Mouse (Mus musculus) liver, embryonic 11.5 days (tissue): Measurements from ENCODE around the gene Stat4. TPM values are rescaled to one million over a fixed set of nuclear protein-coding genes. Genes with fewer than 3 reads are reported as not detected.

Experiments used
- ATAC-seq: fragments of 200-750 bp; cut with Nextera tagmentation; replicated peaks from 2 replicates; pipeline ENCODE4 v1.8.0; 2017; ENCODE audit warnings: moderate number of reproducible peaks, mild to moderate bottlenecking, moderate TSS enrichment, moderate library complexity; ENCODE audit not compliant: low FRiP score
- DNase-seq: peaks from one replicate; pipeline ENCODE4 v3.0.0-alpha.2; 2017; ENCODE audit warnings: low spot score
- H3K27ac ChIP-seq: fragments of 300-500 bp; sonication (generic); 2 replicates; pipeline ENCODE4 v1.5.1; 2014; ENCODE audit warnings: mild to moderate bottlenecking, low read depth, low read length, control low read depth
- H3K27me3 ChIP-seq: fragments of 300-500 bp; sonication (generic); replicated peaks from 2 replicates; pipeline ENCODE4 v1.6.1; 2014; ENCODE audit warnings: low read length, mixed read lengths; ENCODE audit not compliant: control insufficient read depth, insufficient read depth
- H3K36me3 ChIP-seq: fragments of 300-500 bp; sonication (generic); 2 replicates; pipeline ENCODE4 v1.6.1; 2014; ENCODE audit warnings: mild to moderate bottlenecking, low read length, moderate library complexity, mixed read lengths; ENCODE audit not compliant: control insufficient read depth, insufficient read depth
- H3K4me1 ChIP-seq: fragments of 300-500 bp; sonication (generic); replicated peaks from 2 replicates; pipeline ENCODE4 v1.6.1; 2014; ENCODE audit warnings: low read length, mixed read lengths; ENCODE audit not compliant: control insufficient read depth, insufficient read depth
- H3K4me2 ChIP-seq: fragments of 300-500 bp; sonication (generic); 2 replicates; pipeline ENCODE4 v1.6.1; 2014; ENCODE audit warnings: mild to moderate bottlenecking, control low read depth, moderate library complexity
- H3K4me3 ChIP-seq: fragments of 300-500 bp; sonication (generic); 2 replicates; pipeline ENCODE4 v1.5.1; 2014; ENCODE audit warnings: low read depth, low read length, control low read depth
- H3K9ac ChIP-seq: fragments of 300-500 bp; sonication (generic); 2 replicates; pipeline ENCODE4 v1.6.1; 2014; ENCODE audit warnings: low read depth, low read length, control low read depth
- H3K9me3 ChIP-seq: fragments of 300-500 bp; sonication (generic); 2 replicates; pipeline ENCODE4 v1.6.1; 2016; ENCODE audit warnings: low read length, inconsistent platforms, mixed read lengths; ENCODE audit not compliant: control insufficient read depth
- WGBS: fragments of 180-500 bp; shearing (Covaris S2); extraction: QIAGEN DNeasy Blood & Tissue Kit; methylation state at CpG from one replicate; pipeline ENCODE4 v1.1.7; 2014; 5-methylcytosine and 5-hydroxymethylcytosine counted together
- polyA plus RNA-seq: library from polyadenylated mRNA; unstranded; fragments of >200 nt; fragmentation: Nextera tagmentation; extraction: Ambion mirVana; gene quantifications from 2 replicates; pipeline ENCODE4 v1.2.1, GENCODE M21; 2014

The Stat4 gene
- polyA plus RNA-seq, 1 experiment from 2014 or later, result 2.6 TPM

DNA sequence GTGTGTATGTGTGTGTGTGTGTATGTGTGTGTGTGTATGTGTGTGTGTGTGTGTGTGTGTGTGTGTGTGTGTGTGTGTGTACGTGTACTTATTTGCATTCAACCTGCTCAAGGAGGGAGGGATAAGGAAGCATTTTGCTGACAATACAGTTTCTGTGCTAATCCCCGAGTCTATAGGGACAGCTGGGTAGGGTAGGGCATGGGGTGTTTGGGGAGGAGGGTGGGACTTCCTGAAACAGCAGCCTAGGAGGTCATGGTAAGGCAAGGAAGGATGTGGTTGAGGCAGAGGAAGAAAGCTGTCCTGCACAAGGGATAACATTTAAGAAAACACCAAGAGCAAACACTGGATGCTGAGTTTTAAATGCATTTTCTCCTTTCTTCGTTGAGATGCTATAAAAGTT lies 24.3 kb downstream of the Stat4 start:
- ATAC-seq (no peak), DNase-seq (no peak)
- Histone ChIP-seq H3K4me3 (no peak overlapping the region), H3K4me1 (no peaks in the 10 kb centered on the region), H3K27me3 (no peaks in the 10 kb centered on the region), H3K27ac (no peak overlapping the region), H3K9ac (no peak overlapping the region), H3K36me3 (no peaks in the 10 kb centered on the region), H3K4me2 (no peak overlapping the region), H3K9me3 (no peaks in the 10 kb centered on the region)
- 44% methylated on average over 3 of the region's 3 CpGs for WGBS

- Histone ChIP-seq H3K4me1 (no peaks in the 10 kb centered on the region), H3K9me3 (no peaks in the 10 kb centered on the region), H3K4me3 (no peak overlapping the region), H3K27me3 (no peaks in the 10 kb centered on the region), H3K36me3 (no peaks in the 10 kb centered on the region), H3K27ac (no peak overlapping the region), H3K9ac (no peak overlapping the region), H3K4me2 (no peak overlapping the region)
- ATAC-seq, result no peak
- no peak for DNase-seq
These were observed 25.3 kb downstream of the Stat4 start for GRCm38 (mm10) chr1:52012231-52012630.

DNA sequence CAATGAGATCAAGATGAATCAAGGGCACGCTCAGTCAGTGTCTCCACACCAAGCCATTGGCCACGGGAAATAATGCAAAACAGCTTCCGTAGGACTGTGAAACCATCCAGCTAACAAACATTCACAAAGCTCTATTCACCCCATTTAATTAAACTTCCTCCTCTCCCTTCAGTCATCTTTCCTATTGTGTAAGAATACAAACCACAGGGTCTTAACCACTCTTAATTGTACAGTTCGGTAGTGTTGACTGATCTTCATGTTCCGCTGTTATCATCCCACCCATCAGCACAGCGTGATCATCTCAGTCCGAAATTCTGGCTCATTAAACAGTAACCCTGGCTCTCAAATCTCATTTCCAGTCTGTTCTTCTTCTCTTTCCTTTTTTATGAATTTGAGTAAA lies 25.8 kb downstream of the Stat4 start:
- Histone ChIP-seq H3K36me3 (no peaks in the 10 kb centered on the region), H3K4me3 (no peak overlapping the region), H3K4me2 (no peak overlapping the region), H3K4me1 (no peaks in the 10 kb centered on the region), H3K9me3 (no peaks in the 10 kb centered on the region), H3K27me3 (no peaks in the 10 kb centered on the region), H3K9ac (no peak overlapping the region), H3K27ac (no peak overlapping the region)
- DNase-seq (no peak), ATAC-seq (no peak)
- 65% methylated on average over 7 of the region's 7 CpGs for WGBS

DNA sequence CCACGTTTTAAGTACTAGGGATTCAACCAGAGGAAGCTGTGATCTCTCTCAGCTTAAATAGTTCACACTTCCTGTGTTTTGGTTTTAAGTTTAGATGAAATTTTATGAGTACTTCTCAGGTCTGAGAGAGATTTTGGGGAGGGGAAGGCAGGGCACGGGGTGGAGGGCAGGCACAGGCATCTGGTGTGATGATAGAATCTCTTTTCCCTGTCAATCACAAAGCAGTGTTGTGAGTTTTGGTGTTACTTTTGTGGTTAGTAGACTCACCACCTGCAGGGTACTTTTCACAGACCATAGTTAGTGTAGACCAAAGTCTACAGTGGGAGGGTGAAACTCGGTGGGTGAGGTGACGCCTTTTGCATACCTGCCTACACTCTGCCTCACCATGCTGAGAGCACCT lies 32.7 kb downstream of the Stat4 start:
- Histone ChIP-seq H3K27ac (no peak overlapping the region), H3K4me2 (no peak overlapping the region), H3K4me3 (no peak overlapping the region), H3K36me3 (no peaks in the 10 kb centered on the region), H3K9me3 (no peaks in the 10 kb centered on the region), H3K27me3 (no peaks in the 10 kb centered on the region), H3K4me1 (no peaks in the 10 kb centered on the region), H3K9ac (no peak overlapping the region)
- no peak for ATAC-seq
- DNase-seq, result no peak
- 54% methylated on average over 4 of the region's 4 CpGs for WGBS

DNA sequence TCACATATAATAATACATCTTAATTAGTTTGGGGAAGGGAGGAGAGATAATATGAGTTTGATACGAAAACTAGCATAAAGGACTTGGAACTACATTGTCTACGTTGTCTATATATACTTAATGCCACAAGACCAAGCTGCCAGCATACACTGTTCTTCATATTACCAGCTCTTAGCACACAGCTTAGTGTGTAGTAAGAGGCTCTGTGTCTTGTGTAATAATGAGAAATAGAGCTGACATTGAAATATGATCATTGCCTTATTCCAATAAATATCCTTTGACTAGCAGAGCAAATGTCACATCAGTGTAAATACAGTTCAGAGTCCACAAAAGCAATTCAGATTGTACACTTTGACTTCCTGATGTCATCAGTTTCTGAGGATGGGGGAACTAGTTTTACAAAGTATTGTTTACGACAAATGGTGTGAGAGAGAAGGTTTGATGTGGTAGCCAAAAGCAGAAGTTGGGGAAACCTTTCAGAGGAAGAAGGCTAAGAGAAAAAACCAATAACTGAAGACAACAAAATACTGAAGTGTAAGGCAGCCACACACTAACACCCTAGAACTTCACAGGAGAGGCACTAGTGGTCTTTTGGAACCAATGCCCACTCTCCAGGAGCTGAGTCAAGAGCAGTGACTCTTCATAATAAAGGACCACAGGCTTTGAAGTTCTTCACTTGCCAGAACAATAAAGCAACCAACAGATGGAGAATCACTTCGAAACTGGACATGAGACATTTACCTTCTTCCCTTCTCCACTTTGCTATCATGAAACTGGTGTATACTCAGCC lies 35.2 kb downstream of the Stat4 start:
- H3K4me2 ChIP-seq, result no peak overlapping the region
- no peak for DNase-seq
- no peak overlapping the region for H3K27ac ChIP-seq
- no peak for ATAC-seq
- H3K9ac ChIP-seq, result no peak overlapping the region
- H3K36me3 ChIP-seq, result no peaks in the 10 kb centered on the region
- 69% methylated on average over 4 of the region's 4 CpGs for WGBS
- H3K27me3 ChIP-seq, result no peaks in the 10 kb centered on the region
- no peaks in the 10 kb centered on the region for H3K9me3 ChIP-seq
- no peaks in the 10 kb centered on the region for H3K4me1 ChIP-seq
- no peak overlapping the region for H3K4me3 ChIP-seq

DNA sequence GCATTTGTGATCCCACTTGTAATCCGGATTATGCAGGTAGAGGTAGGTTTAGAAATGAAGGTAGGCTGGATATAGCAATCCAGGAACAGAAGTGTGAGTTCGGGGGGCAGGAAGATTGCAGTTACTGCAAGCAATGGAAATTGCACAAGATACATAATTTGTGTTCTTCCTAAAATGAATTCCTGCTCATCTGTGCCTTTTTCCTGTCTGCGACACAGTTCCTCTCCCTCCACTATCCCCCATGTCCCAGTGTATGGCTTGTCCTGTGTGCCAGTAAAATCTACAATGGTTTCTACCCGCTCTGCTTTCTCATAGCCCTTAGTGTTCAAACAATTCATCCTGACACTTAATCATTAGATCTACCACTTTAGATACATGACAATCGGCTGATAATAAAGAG lies 41.7 kb downstream of the Stat4 start:
- Histone ChIP-seq H3K4me2 (no peak overlapping the region), H3K27ac (no peak overlapping the region), H3K27me3 (no peaks in the 10 kb centered on the region), H3K36me3 (no peaks in the 10 kb centered on the region), H3K4me3 (no peak overlapping the region), H3K9ac (no peak overlapping the region), H3K4me1 (no peaks in the 10 kb centered on the region), H3K9me3 (no peaks in the 10 kb centered on the region)
- DNase-seq, result no peak
- WGBS, result 86% methylated on average over 5 of the region's 5 CpGs
- ATAC-seq, result no peak

- Histone ChIP-seq H3K4me2 (no peak overlapping the region), H3K27ac (no peak overlapping the region), H3K9ac (no peak overlapping the region), H3K4me1 (no peaks in the 10 kb centered on the region), H3K4me3 (no peak overlapping the region), H3K27me3 (no peaks in the 10 kb centered on the region), H3K9me3 (no peaks in the 10 kb centered on the region), H3K36me3 (no peaks in the 10 kb centered on the region)
- ATAC-seq, result no peak
- DNase-seq, result no peak
- WGBS, result 74% methylated on average over 12 of the region's 12 CpGs
These were observed 48.1 kb downstream of the Stat4 start for GRCm38 (mm10) chr1:52034816-52035752.

- H3K9me3 ChIP-seq, result no peaks in the 10 kb centered on the region
- no peak for DNase-seq
- no peak overlapping the region for H3K9ac ChIP-seq
- no peaks in the 10 kb centered on the region for H3K36me3 ChIP-seq
- no peaks in the 10 kb centered on the region for H3K4me1 ChIP-seq
- no peak overlapping the region for H3K27ac ChIP-seq
- H3K4me3 ChIP-seq, result no peak overlapping the region
- H3K27me3 ChIP-seq, result no peaks in the 10 kb centered on the region
- 75% methylated on average over 7 of the region's 7 CpGs for WGBS
- no peak for ATAC-seq
- no peak overlapping the region for H3K4me2 ChIP-seq
These were observed 52.2 kb downstream of the Stat4 start for GRCm38 (mm10) chr1:52039151-52039550.
